Mouse (Mus musculus): Measurements from ENCODE around the gene Dcaf8.

- TF ChIP-seq CTCF (IDR thresholded peaks at IDR 0.05; ENCODE audit: control insufficient read depth, insufficient read depth, insufficient replicate concordance, low read depth, low read length) (no peak), POLR2A (IDR thresholded peaks at IDR 0.05; ENCODE audit: control insufficient read depth, low read depth, low read length) (no peak)
These were observed 49.3 kb downstream of the Dcaf8 start for GRCm38 (mm10) chr1:172197146-172197545.
